Mouse (Mus musculus) large intestine, adult 2 months (tissue): ENCODE measurements around the gene Vps41. TPM values are rescaled to one million over a fixed set of nuclear protein-coding genes. Genes with fewer than 3 reads are reported as not detected.

Experiments used
- DNase-seq: peaks from one replicate; pipeline ENCODE4 v3.0.0-alpha.2; 2012; ENCODE audit warnings: low read depth, low spot score
- WGBS: fragments of 180-500 bp; shearing (Covaris S2); methylation state at CpG from one replicate; pipeline ENCODE4 v1.1.7; 2018; 5-methylcytosine and 5-hydroxymethylcytosine counted together
- polyA plus RNA-seq: library from polyadenylated mRNA; depleted of rRNA; stranded (reverse); fragments of >200 nt; gene quantifications from 2 replicates; pipeline ENCODE4 v1.2.3, GENCODE M21; 2012

The Vps41 gene
- polyA plus RNA-seq, 1 experiment = 14.3 TPM

DNA sequence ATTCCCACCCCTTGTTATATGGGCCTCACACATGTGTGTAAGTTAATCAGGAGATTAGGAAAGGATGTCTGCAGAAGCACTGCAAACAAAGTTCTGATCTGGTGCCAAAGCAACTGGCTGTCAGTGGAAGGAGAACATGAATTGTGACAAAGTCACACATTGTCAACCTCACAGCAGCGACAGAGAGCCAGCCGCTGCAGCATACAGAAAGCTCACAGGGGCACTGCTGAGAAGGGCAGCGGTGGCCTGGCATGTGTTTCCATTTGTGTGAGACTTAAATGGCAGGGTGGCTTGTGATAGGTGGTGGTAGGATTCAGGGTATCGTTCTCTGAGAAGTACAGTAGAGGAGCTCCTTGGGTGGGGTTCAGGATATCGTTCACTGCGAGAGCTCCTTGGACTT is 73.0 kb downstream of the Vps41 start:
- 54% methylated on average over 6 of the region's 6 CpGs for WGBS

DNA sequence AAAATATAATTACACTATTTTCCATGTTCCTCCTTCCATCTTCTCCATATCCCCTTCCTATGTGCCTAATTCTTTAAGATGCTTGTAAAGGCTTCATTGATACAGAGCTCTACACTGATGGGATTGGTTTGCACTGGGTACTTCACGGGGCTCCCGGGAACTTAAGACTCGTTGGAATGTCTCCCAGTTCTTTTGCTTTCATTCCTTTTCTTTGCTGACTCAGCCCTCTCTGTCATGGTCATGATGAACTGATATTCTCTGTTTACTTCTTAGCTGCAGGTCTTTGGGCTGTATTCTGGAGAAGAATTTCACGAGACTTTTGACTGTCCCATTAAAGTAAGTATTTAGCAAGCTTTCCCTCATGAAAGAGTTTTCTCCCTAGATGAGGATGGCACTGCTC is 74.2 kb downstream of the Vps41 start:
- DNase-seq = no peak
- WGBS = 61% methylated on average over 4 of the region's 4 CpGs

More for the DNA sequence above, 73.0 kb downstream of the Vps41 start:
- no peak for DNase-seq

DNA sequence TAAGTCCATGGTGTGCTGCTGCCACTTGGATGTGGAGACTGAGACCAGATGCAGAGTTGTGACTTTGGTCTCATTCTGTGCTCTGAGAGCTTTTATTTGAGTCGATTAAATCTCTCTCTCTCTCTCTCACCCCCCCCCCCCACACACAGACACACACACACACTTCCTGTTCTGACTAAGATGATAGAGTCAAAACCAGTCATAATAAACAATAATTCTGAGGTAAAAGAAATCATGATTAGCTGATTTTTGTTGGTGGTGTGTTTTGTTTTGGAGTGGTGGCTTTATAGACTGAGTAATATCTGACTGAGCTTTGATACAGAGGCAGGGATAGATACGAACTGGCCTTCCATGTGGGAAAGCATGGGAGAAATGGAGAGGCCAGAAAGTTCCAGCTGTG is 74.6 kb downstream of the Vps41 start:
- WGBS = 80% methylated on average over 2 of the region's 2 CpGs
- DNase-seq = no peak

DNA sequence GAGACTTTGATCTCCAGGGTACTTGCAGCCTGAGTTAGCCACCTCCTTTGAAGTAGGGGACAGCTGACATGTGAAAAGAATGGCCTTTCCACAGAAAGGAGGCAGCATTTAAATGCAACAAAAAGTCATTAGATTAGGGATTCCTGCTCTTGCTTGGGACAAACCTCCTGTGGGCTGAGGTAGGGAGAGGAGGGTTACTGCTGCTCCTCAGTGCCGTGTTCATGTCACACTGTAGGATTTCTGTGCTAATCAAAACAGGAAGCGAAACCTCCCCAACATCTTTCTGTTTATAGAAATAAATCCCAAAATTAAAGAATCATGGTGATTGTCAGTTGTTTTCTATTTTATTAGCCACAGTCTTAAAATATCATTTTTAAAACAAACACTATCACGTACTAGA is 77.4 kb downstream of the Vps41 start:
- no peak for DNase-seq
- WGBS = 84% methylated on average over 3 of the region's 3 CpGs

DNA sequence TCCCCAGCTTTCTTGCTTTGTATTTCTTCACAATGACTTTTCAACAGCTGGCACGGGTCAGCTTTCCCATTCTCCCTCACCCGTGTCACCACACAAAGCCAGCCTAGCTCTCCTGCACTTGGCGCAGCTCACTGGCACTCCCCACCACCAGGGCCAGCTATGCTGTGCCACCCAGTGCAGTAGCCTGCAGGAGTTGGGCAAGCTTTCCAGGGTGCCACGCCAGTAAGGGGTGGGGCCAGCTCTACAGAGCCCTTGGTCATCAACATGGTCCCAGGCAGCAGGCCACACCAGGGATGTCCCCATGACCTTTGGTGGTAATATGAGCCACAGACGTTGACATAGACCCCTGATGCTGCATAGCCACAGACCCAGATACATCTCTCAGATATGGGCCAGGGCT is 80.5 kb downstream of the Vps41 start:
- no peak for DNase-seq
- WGBS = 85% methylated on average over 5 of the region's 5 CpGs

DNA sequence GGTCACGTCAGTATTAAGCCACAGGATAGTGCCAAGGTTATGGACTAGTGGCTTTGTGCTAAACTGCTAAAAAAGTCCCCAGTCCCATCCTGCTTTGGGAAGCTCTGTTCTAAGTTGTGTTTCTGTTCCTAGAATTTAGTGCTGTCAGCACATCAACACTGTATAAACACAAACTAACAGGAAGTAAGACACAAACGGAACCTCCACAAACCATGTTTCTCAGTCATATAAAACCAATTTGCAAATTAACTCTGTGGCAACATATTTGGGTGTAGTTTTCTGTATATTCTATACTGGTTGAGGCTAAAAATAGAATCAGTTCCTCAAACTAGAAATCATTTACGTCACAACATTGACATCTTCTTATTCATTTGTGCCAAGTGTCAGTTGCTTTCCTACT is 83.3 kb downstream of the Vps41 start:
- 72% methylated on average over 3 of the region's 3 CpGs for WGBS
- DNase-seq = no peak

DNA sequence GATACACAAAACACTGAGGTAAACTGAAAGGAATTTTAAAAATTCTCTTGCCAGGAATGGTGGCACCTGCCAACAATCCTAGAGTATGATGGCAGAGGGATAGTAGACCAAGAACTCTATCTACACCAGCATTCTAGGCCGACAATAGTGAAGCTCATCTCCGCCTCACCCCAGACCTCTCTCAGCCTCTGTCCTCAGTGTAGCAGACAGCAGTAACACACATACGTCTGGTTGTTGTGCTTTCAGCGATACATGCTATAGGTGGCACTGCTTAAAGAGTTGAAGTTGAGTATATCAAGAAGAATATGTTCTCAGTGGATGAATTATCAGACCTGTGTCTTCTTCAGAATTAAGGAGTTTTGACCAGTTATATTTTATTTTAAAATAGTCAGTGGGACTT is 92.4 kb downstream of the Vps41 start:
- DNase-seq = no peak
- WGBS = 85% methylated on average over 4 of the region's 4 CpGs

DNA sequence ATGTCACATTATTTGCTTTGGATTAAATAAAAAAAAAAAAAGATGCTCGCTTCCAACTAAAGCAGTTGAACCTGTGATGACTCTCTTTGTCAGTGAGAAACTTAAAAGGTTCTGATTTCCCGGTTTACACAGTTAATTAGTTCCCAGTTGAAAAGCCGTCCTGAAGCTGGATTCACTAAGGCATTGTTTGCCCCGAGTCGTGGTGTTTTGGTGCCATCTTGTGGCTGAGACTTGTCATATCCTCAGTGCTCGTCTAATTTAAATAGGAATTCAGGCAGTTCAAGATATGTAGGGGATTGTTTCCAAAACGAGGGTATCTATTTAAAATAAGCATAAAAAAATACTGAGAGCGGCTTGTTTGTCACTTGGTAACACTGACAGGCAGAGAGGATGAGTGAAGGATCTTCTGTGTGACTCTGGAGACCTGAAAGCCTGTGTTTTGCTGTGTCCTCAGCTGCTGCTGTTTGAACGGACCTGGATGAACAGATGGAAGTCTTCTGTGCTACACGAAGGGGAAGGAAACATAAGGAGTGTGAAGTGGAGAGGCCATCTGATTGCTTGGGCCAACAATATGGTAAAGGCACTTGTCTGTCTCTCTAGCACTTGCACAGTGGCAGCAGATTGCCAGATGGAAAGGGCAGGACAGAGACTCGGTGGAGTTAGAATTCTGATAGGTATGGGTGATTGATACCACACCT is 93.0 kb downstream of the Vps41 start:
- peak; percentile 62 for DNase-seq
- 24% methylated on average over 11 of the region's 11 CpGs for WGBS

DNA sequence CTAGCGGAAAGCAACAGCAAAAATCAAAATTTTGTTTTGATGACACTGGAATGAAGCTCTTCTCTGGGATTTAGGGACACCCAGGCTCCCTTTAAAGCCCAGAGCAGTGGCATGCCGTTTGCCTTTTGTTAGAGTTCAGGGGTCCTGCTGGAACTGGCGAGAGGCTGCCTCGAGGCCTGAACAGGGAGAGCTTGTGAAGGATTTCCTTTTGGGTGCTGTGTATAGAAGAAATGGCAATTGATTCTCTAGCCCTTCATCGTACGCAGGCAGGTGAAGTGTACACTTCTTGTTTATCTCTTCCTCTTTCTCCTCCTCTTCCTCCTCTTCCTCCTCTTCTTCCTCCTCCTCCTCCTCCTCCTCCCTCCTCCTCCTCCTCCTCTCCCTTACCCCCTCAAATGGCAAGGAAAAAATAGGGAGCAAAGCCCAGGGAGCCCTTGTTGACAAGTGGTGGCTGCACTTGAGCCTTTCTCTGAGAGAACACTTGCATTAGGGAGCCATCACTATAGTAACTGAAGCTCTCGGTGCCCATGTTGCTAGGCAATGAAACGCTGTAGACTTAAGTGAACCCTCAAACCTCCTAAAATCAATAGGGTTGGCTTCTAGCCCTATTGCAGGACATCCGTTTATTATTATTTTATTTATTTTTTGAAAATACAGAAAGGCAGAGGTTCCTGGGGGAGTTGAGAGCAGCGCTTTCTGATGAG is 107.5 kb downstream of the Vps41 start:
- DNase-seq = no peak
- 86% methylated on average over 10 of the region's 10 CpGs for WGBS

DNA sequence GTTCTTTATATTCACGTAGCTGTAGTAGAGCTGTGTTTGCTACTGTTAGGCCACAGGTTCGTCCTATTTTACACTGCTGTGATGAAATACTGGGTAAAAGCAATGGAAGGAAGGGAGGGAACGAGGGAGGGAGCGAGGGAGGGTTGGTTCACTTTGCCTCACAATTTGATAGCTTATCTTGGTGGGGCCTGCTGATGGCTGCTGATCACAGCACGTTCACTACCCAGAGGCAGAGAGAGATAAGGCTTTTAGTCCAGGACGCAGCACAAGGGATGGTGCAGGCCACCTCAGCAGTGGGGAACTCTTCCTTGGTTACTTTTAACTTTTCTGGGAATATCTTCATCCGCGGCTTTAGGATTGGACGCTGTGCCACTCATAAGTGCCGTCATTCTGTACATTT is 109.9 kb downstream of the Vps41 start:
- no peak for DNase-seq
- WGBS = 92% methylated on average over 10 of the region's 10 CpGs

DNA sequence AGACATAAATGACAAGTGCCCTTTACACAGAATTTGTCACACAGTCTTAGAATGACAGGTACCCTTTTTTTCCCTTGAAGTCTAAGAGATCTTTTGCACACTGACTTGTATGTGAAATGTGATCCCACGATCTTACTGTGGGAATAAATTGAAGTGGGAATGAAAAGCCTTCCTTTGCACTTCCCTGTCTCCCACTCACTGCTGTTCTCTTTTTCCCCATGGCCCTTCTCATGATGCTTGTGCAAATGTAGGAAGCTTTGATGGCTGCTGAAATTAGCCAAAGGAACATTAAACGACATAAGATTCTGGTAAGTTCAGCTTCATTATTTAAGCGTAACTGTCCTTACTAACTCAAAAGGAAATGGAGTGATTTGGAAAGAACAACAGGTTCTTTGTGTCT is 113.4 kb downstream of the Vps41 start:
- DNase-seq = no peak
- WGBS = 86% methylated on average over 3 of the region's 3 CpGs

DNA sequence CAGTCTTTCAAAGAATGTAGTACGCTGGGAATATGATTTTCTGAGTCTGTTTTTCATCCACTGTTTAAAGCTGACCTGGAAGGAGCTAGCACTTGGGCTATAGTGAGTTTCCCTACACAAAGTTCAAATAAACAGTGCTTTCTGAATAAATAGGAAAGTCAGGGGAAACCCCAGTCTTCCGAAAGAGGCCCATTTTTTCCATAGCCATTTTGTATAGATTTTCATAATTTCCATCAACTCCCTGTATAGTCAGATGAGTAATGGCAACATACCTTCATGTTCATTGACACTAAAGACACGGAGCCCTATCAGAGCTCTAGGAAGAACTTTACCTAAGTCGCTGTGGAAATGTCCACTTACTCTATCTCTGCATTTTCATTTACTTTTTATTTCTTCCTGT is 122.1 kb downstream of the Vps41 start:
- no peak for DNase-seq
- 92% methylated on average over 4 of the region's 4 CpGs for WGBS

DNA sequence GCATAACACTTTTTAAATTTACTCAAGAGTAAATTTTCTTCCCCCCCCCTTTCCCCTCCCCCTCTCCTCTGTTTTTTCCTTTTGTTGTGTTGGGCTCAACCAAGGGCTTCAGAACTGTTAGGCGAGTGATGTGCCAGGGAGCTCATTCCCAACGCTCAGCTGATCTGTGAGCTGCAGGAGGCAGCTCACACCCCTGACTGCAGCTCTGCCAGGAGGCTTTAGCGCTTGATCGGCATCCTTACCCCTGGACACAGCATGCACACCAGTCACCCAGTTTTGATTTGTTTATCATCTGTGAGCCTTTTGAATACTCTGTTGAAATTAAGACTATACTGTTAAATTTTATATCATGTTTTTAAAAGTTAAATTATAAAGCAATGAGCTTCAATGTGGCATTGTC is 123.3 kb downstream of the Vps41 start:
- 88% methylated on average over 4 of the region's 4 CpGs for WGBS

DNA sequence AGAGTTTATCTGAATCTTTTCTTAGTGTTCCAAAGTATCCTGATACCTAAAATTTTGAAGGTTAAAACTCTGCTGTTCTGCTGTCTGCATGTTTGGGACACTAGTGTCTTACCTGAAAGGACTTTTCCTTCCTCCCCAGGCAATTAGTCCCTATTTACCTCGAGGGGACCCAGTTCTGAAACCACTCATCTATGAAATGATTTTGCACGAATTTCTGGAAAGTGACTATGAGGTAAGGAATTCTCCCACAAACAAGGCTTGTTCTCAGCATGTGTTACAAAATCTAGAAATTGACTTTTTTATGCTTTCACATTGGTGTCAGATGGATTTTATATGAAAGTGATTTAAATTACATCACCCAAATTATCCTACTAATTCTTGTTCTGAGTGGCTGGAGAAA is 123.9 kb downstream of the Vps41 start:
- DNase-seq = no peak
- WGBS = 64% methylated on average over 2 of the region's 2 CpGs

More for the DNA sequence above, 123.3 kb downstream of the Vps41 start:
- DNase-seq = no peak

DNA sequence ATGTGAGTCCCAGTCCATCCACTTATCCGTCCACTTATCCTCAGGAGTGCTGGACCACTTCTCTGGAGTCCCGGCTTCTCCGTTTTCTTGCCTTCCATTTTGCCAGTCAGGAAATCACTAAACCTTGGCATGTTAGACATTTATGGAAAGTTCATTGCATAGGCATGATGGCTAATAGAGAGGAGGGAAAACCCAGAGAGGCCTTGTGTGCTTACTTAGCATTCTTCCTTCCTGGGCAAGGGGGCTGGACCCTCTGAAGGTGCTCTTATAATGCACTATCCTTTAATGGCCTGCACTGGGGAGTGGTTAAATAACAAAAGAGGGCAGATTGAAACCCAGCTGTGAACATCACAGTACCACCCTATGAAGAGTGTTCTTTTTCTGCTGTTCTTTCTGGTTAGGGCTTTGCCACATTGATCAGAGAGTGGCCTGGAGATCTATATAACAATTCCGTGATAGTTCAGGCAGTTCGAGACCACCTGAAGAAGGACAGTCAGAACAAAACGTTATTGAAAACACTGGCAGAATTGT is 124.7 kb downstream of the Vps41 start:
- 93% methylated on average over 6 of the region's 6 CpGs for whole genome bisulfite sequencing
- DNase-seq = no peak

DNA sequence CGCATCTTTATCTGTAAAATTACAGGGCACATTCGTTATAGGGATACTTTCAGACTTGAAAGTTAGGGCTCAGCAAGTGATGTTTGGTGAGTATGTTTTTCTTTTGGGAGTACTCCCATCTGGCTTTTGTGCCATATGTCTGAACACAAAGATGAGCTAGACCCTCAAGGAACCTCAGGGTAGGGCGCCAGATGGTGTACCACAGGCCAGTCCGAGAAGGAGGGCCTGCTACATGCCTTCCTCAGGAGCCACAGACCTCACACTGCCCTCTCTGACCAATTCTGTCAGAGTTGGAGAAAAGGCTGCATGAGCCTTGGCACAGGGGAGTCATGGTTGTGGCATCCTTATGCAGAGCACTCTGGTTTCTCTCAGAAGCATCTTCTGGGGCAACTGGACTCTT is 125.5 kb downstream of the Vps41 start:
- DNase-seq = no peak
- WGBS = 93% methylated on average over 4 of the region's 4 CpGs

DNA sequence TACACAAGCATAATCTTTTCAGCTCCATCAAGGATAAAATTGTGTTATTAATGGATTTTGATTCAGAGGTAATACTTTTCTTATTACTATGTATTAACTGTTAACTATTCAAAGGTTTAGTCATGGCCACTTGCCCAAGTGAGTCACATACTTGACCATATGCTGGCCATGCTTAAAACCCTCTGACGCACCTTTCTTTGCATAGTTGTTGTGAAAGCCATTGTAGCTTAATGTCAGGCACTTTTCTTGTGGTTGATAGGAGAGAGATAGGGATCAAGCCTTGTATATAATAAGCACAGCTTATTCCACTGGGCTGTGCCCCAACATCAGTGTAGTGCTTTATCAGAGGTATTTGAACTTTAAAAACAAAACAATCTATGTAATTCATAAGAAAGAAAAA is 126.5 kb downstream of the Vps41 start:
- 96% methylated on average over 1 of the region's 1 CpGs for WGBS

DNA sequence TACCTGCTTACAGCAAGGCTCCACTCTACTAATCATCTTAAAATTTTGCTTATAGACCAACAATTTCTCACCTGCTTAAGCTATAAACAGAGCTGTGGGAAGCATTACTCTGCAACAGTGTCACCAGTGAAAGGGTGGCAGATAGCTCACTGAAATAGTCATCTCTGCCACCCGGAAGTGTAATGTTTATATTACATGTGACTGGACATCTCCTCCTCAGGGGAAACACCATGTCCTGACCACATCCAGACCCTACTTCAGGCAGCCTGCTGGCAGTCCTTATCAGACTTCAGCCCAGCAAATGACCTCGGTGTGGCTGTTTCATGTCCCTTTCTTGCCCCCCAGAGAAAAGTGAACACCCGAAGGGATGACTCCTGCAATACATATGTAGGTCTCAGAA is 130.3 kb downstream of the Vps41 start:
- 69% methylated on average over 3 of the region's 3 CpGs for WGBS
- no peak for DNase-seq

More for the DNA sequence above, 126.5 kb downstream of the Vps41 start:
- DNase-seq = no peak

DNA sequence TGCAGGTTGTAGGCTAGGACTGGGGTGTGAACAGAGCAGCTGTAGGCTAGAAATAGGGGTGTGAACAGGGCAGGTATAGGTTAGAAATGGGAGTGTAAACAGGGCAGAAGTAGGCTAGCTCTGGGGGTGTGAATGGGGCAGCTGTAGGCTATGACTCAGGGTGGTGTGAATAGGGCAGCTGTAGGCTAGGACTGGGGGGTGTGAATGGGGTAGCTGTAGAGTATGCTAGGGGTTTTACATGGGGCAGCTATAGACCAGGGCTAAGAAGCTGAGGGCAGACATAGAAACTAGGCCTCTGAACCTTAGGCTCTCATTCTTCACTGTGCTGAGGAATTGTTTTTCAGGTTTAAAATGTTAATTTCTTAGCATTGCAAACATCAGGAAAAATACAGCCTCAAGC is 132.5 kb downstream of the Vps41 start:
- DNase-seq = no peak

DNA sequence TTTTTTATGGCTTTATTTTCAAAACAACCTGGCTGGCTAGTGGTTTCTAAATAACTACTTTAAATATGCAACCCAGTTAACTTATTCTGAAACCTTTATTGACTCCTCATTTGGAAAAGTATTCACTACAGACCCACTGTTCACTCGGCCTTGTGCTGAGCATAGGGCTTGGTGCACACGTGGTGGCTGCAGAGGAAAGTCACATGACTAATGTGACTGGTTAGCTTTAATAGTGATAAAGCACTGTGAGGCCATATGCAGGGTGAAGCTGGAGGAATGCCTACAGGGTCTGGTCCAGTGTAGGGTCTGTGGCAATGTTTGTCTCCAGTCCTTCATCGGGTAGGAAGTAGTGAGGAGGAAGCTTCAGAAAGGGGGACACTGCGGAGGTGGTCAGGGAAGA is 134.1 kb downstream of the Vps41 start:
- WGBS = 80% methylated on average over 4 of the region's 4 CpGs

DNA sequence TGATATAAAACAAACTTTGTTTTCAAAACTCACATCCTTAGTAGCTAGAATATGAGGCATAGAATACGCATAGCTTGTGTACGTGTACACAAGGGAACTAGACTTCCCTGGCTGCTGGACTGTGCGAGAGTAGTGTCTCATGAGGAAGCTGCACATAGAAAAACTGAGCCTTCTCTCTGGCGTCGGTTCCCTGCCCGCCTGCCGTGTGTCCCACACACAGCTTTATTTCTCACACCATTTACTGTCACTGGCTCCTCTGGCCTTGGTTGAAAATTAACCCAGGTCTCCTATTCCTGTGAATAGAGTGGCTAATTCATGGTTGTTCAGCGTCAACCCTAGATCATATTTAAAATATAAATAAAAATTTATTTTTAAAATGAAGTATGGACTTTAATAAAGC is 135.6 kb downstream of the Vps41 start:
- peak; percentile 24 for DNase-seq
- WGBS = 35% methylated on average over 8 of the region's 8 CpGs

More for the DNA sequence above, 134.1 kb downstream of the Vps41 start:
- DNase-seq = no peak
